ENCODE assay signal across 8 mouse cellular contexts in the genomic region with DNA sequence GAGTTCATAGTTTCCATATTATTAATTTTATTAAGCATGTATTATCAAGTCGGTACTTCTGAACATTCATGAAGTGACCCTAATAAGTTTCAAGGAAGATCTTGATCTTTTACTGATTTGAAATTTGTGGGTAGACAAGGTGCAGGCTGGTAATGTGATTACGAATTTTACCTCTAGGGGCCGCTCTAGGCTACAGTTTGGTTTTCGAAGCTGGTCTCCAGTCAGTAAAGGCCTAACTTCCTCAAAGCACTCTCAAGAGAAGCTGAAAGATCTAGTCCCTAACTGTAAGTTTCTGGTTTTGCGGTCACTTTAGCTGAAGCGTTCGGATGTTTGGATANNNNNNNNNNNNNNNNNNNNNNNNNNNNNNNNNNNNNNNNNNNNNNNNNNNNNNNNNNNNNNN.
DNase-seq lines count a peak whose midpoint lies in the region; ATAC-seq and TF ChIP-seq lines count a peak whose summit lies in the region.

No protein-coding gene starts in this region.

- no peaks in the 10 kb centered on the region for H3K36me3 ChIP-seq in midbrain, embryonic 10.5 days
- no peaks in the 10 kb centered on the region for H3K36me3 ChIP-seq in midbrain, embryonic 16.5 days (ENCODE audit: control insufficient read depth, insufficient read depth, low read length)
- H3K36me3 ChIP-seq in neural tube, embryonic 11.5 days (ENCODE audit: control insufficient read depth, insufficient read depth, low read length), result no peaks in the 10 kb centered on the region

- TF ChIP-seq POLR2A in cortical plate, adult 2 months (IDR thresholded peaks at IDR 0.05; ENCODE audit: extremely low read depth, insufficient read depth, low read length), result no peak

- H3K4me3 ChIP-seq in midbrain, embryonic 10.5 days, result no peak overlapping the region
- H3K4me3 ChIP-seq in midbrain, embryonic 16.5 days (ENCODE audit: low read depth, low read length), result no peak overlapping the region
- H3K4me3 ChIP-seq in cortical plate, adult 2 months (ENCODE audit: insufficient read depth, low read length), result no peak overlapping the region
- H3K4me3 ChIP-seq in neural tube, embryonic 11.5 days (ENCODE audit: low read depth, low read length), result no peak overlapping the region

- peak; percentile 50 for DNase-seq in midbrain, embryonic 10.5 days (ENCODE audit: low spot score)
- DNase-seq in ZHBTc4 (ENCODE audit: low read depth, low spot score), result peak; percentile 74
- peak; percentile 30 to 63 for DNase-seq in heart, postnatal 14 days
- peak; percentile 36 to 43 for DNase-seq in left cerebral cortex, adult 8-10 months (ENCODE audit: low spot score in 2 of 2)
- DNase-seq in neural tube, embryonic 11.5 days (ENCODE audit: low spot score), result peak; percentile 64
- DNase-seq in yolk sac, embryonic 10.5 days (ENCODE audit: low spot score), result no peak

- intact Hi-C loops in heart, postnatal 14 days (cut with DNase I), result no loop called here

- H3K4me2 ChIP-seq in midbrain, embryonic 16.5 days (ENCODE audit: low read length), result no peak overlapping the region
- H3K4me2 ChIP-seq in neural tube, embryonic 11.5 days (ENCODE audit: low read depth), result no peak overlapping the region

- peak; percentile 68; the same call in 1 of the 2 replicates for TF ChIP-seq CTCF in cortical plate, adult 2 months (IDR thresholded peaks at IDR 0.05; ENCODE audit: extremely low read depth, insufficient read depth, low read length)

- 24% methylated on average over 7 of the region's 7 CpGs for WGBS in midbrain, embryonic 10.5 days
- whole genome bisulfite sequencing in midbrain, embryonic 16.5 days, result 25% methylated on average over 7 of the region's 7 CpGs
- WGBS in neural tube, embryonic 11.5 days, result 23% methylated on average over 7 of the region's 7 CpGs

- H3K4me1 ChIP-seq in midbrain, embryonic 10.5 days, result peaks cover 6% of the 10 kb centered on the region
- peaks cover 5% of the 10 kb centered on the region for H3K4me1 ChIP-seq in midbrain, embryonic 16.5 days (ENCODE audit: control insufficient read depth, insufficient read depth, low read length)
- H3K4me1 ChIP-seq in cortical plate, adult 2 months (ENCODE audit: control insufficient read depth, insufficient read depth, low read length), result no peaks in the 10 kb centered on the region
- peaks cover 3% of the 10 kb centered on the region; the same call in 1 of the 2 replicates for H3K4me1 ChIP-seq in neural tube, embryonic 11.5 days (ENCODE audit: control insufficient read depth, insufficient read depth, low read length)

- H3K9ac ChIP-seq in midbrain, embryonic 16.5 days (ENCODE audit: low read depth, low read length), result no peak overlapping the region
- no peak overlapping the region for H3K9ac ChIP-seq in neural tube, embryonic 11.5 days (ENCODE audit: low read length)

- no peak overlapping the region for H3K27ac ChIP-seq in midbrain, embryonic 10.5 days (replicated peaks)
- H3K27ac ChIP-seq in midbrain, embryonic 16.5 days (ENCODE audit: low read length), result no peak overlapping the region
- H3K27ac ChIP-seq in cortical plate, adult 2 months (ENCODE audit: insufficient read depth, low read length), result no peak overlapping the region
- H3K27ac ChIP-seq in neural tube, embryonic 11.5 days (ENCODE audit: low read depth, low read length), result no peak overlapping the region

- H3K27me3 ChIP-seq in midbrain, embryonic 10.5 days (ENCODE audit: low read depth, poor library complexity, severe bottlenecking), result no peaks in the 10 kb centered on the region
- no peaks in the 10 kb centered on the region for H3K27me3 ChIP-seq in midbrain, embryonic 16.5 days (ENCODE audit: control insufficient read depth, insufficient read depth, low read depth, low read length)
- no peaks in the 10 kb centered on the region for H3K27me3 ChIP-seq in neural tube, embryonic 11.5 days (ENCODE audit: control insufficient read depth, insufficient read depth, low read length)

- H3K9me3 ChIP-seq in midbrain, embryonic 10.5 days (replicated peaks), result no peaks in the 10 kb centered on the region
- H3K9me3 ChIP-seq in midbrain, embryonic 16.5 days (replicated peaks; ENCODE audit: control insufficient read depth, low read length, poor library complexity, severe bottlenecking), result no peaks in the 10 kb centered on the region
- H3K9me3 ChIP-seq in neural tube, embryonic 11.5 days (ENCODE audit: control insufficient read depth, low read length), result no peaks in the 10 kb centered on the region

- ATAC-seq in midbrain, embryonic 16.5 days, result no peak
- no peak for ATAC-seq in neural tube, embryonic 11.5 days (ENCODE audit: insufficient read depth, low FRiP score, low TSS enrichment)
